Mouse (Mus musculus): ENCODE results near the gene Tnni1. TPM values are rescaled to one million over a fixed set of nuclear protein-coding genes. Genes with fewer than 3 reads are reported as not detected.
A peak's percentile ranks its signal among the peaks of the same experiment; 100 is the strongest.

Tnni1 gene
- total and polyA plus RNA-seq, 2 experiments from 2014 or later: 4,392 to 4,592 TPM

- peak overlapping the region; percentile 59 for H3K4me2 ChIP-seq (ENCODE audit: low read depth, low read length)
- H3K9me3 ChIP-seq (replicated peaks; ENCODE audit: control insufficient read depth, low read length): no peaks in the 10 kb centered on the region
- peaks cover 40% of the 10 kb centered on the region for H3K4me1 ChIP-seq (ENCODE audit: control insufficient read depth, insufficient read depth)
- H3K36me3 ChIP-seq (replicated peaks; ENCODE audit: control insufficient read depth, insufficient read depth, low read length): peaks cover 42% of the 10 kb centered on the region
- TF ChIP-seq EP300 (IDR thresholded peaks at IDR 0.05; ENCODE audit: low read depth) (no peak; the same call in 1 of the 2 replicates), CTCF (IDR thresholded peaks at IDR 0.05; ENCODE audit: low read depth) (no peak)
- DNase-seq (ENCODE audit: low spot score) (peak; percentile 41), ATAC-seq (ENCODE audit: insufficient read depth, low read depth) (no peak)
- peak overlapping the region; percentile 98 for H3K27ac ChIP-seq (ENCODE audit: low read depth)
- 26% methylated on average over 6 of the region's 6 CpGs for WGBS
- H3K27me3 ChIP-seq (ENCODE audit: control insufficient read depth, insufficient read depth, low read length): no peaks in the 10 kb centered on the region
- peak overlapping the region; percentile 88 for H3K9ac ChIP-seq (replicated peaks; ENCODE audit: low read depth, low read length)
- peak overlapping the region; percentile 56 for H3K4me3 ChIP-seq (ENCODE audit: low read depth, low read length)
Observed at GRCm38 (mm10) chr1:135839065-135839464, 59.8 kb downstream of the Tnni1 start.

GRCm38 (mm10) chr1:135840675-135841395, 61.6 kb downstream of the Tnni1 start:
- H3K9ac ChIP-seq (replicated peaks; ENCODE audit: low read depth, low read length): peak overlapping the region; percentile 88
- DNase-seq (ENCODE audit: low spot score): peak; percentile 19
- peak overlapping the region; percentile 59 for H3K4me2 ChIP-seq (ENCODE audit: low read depth, low read length)
- peak overlapping the region; percentile 98 for H3K27ac ChIP-seq (ENCODE audit: low read depth)
- ATAC-seq (ENCODE audit: insufficient read depth, low read depth): no peak
- peak overlapping the region; percentile 56 for H3K4me3 ChIP-seq (ENCODE audit: low read depth, low read length)
- TF ChIP-seq CTCF (IDR thresholded peaks at IDR 0.05; ENCODE audit: low read depth) (no peak), EP300 (IDR thresholded peaks at IDR 0.05; ENCODE audit: low read depth) (no peak)
- no peaks in the 10 kb centered on the region for H3K27me3 ChIP-seq (ENCODE audit: control insufficient read depth, insufficient read depth, low read length)
- WGBS: 22% methylated on average over 15 of the region's 15 CpGs
- no peaks in the 10 kb centered on the region for H3K9me3 ChIP-seq (replicated peaks; ENCODE audit: control insufficient read depth, low read length)
- peaks cover 33% of the 10 kb centered on the region for H3K4me1 ChIP-seq (ENCODE audit: control insufficient read depth, insufficient read depth)
- H3K36me3 ChIP-seq (replicated peaks; ENCODE audit: control insufficient read depth, insufficient read depth, low read length): peaks cover 58% of the 10 kb centered on the region

- DNase-seq (ENCODE audit: low spot score) (no peak), ATAC-seq (ENCODE audit: insufficient read depth, low read depth) (no peak; the same call in 1 of the 2 replicates)
- no peak overlapping the region for H3K4me3 ChIP-seq (ENCODE audit: low read depth, low read length)
- H3K9me3 ChIP-seq (replicated peaks; ENCODE audit: control insufficient read depth, low read length): no peaks in the 10 kb centered on the region
- peak overlapping the region; percentile 98 for H3K27ac ChIP-seq (ENCODE audit: low read depth)
- no peaks in the 10 kb centered on the region for H3K27me3 ChIP-seq (ENCODE audit: control insufficient read depth, insufficient read depth, low read length)
- H3K9ac ChIP-seq (replicated peaks; ENCODE audit: low read depth, low read length): peak overlapping the region; percentile 3; the same call in 1 of the 2 replicates
- peak overlapping the region; percentile 32 for H3K4me2 ChIP-seq (ENCODE audit: low read depth, low read length)
- TF ChIP-seq EP300 (IDR thresholded peaks at IDR 0.05; ENCODE audit: low read depth) (no peak; the same call in 1 of the 2 replicates), CTCF (IDR thresholded peaks at IDR 0.05; ENCODE audit: low read depth) (no peak)
- 70% methylated on average over 10 of the region's 10 CpGs for WGBS
- H3K4me1 ChIP-seq (ENCODE audit: control insufficient read depth, insufficient read depth): peaks cover 42% of the 10 kb centered on the region
- H3K36me3 ChIP-seq (replicated peaks; ENCODE audit: control insufficient read depth, insufficient read depth, low read length): peaks cover 78% of the 10 kb centered on the region
Observed at GRCm38 (mm10) chr1:135843519-135844262, 64.5 kb downstream of the Tnni1 start.

GRCm38 (mm10) chr1:135844481-135844880, 65.2 kb downstream of the Tnni1 start:
- no peak overlapping the region for H3K9ac ChIP-seq (replicated peaks; ENCODE audit: low read depth, low read length)
- peak overlapping the region; percentile 13; the same call in 1 of the 2 replicates for H3K4me2 ChIP-seq (ENCODE audit: low read depth, low read length)

GRCm38 (mm10) chr1:135846632-135847031, 67.4 kb downstream of the Tnni1 start:
- Histone ChIP-seq H3K4me2 (ENCODE audit: low read depth, low read length) (no peak overlapping the region), H3K4me3 (ENCODE audit: low read depth, low read length) (no peak overlapping the region), H3K27me3 (ENCODE audit: control insufficient read depth, insufficient read depth, low read length) (no peaks in the 10 kb centered on the region), H3K36me3 (replicated peaks; ENCODE audit: control insufficient read depth, insufficient read depth, low read length) (peaks cover 91% of the 10 kb centered on the region), H3K9ac (replicated peaks; ENCODE audit: low read depth, low read length) (no peak overlapping the region), H3K27ac (ENCODE audit: low read depth) (peak overlapping the region; percentile 98), H3K9me3 (replicated peaks; ENCODE audit: control insufficient read depth, low read length) (no peaks in the 10 kb centered on the region), H3K4me1 (ENCODE audit: control insufficient read depth, insufficient read depth) (peaks cover 31% of the 10 kb centered on the region)
- TF ChIP-seq EP300 (IDR thresholded peaks at IDR 0.05; ENCODE audit: low read depth) (no peak), CTCF (IDR thresholded peaks at IDR 0.05; ENCODE audit: low read depth) (no peak)
- WGBS: 65% methylated on average over 5 of the region's 5 CpGs
- ATAC-seq (ENCODE audit: insufficient read depth, low read depth) (no peak), DNase-seq (ENCODE audit: low spot score) (no peak)

More at GRCm38 (mm10) chr1:135844481-135844880, 65.2 kb downstream of the Tnni1 start:
- ATAC-seq (ENCODE audit: insufficient read depth, low read depth) (peak; percentile 8; the same call in 1 of the 2 replicates), DNase-seq (ENCODE audit: low spot score) (no peak)
- TF ChIP-seq CTCF (IDR thresholded peaks at IDR 0.05; ENCODE audit: low read depth) (no peak), EP300 (IDR thresholded peaks at IDR 0.05; ENCODE audit: low read depth) (peak; percentile 47; the same call in 1 of the 2 replicates)
- Histone ChIP-seq H3K27ac (ENCODE audit: low read depth) (peak overlapping the region; percentile 98), H3K4me1 (ENCODE audit: control insufficient read depth, insufficient read depth) (peaks cover 42% of the 10 kb centered on the region), H3K36me3 (replicated peaks; ENCODE audit: control insufficient read depth, insufficient read depth, low read length) (peaks cover 81% of the 10 kb centered on the region), H3K9me3 (replicated peaks; ENCODE audit: control insufficient read depth, low read length) (no peaks in the 10 kb centered on the region), H3K4me3 (ENCODE audit: low read depth, low read length) (no peak overlapping the region), H3K27me3 (ENCODE audit: control insufficient read depth, insufficient read depth, low read length) (no peaks in the 10 kb centered on the region)
- WGBS: 22% methylated on average over 6 of the region's 6 CpGs

All from heart, postnatal 0 days (tissue).